Comparison of ENCODE assay signal across 9 mouse cellular contexts in genomic region chr11:5892151-5892591, GRCm38 (mm10). TPM values are rescaled to one million over a fixed set of nuclear protein-coding genes. Genes with fewer than 3 reads are reported as not detected.
DNase-seq lines count a peak whose midpoint lies in the region; ATAC-seq lines count a peak whose summit lies in the region.
"Had no signal": no experiment of that assay in that cellular context is flagged by ENCODE, and none has a peak within 500 bp of the region (broad histone marks: within the 10 kb centered on the region; RNA-seq: fewer than 3 reads in every experiment).

No protein-coding gene starts in this region.

- peak; percentile 82 for ATAC-seq in cerebellum, adult (ENCODE audit: insufficient number of reproducible peaks, low FRiP score, low TSS enrichment)
- peak; percentile 32; the same call in 1 of the 2 replicates for ATAC-seq in heart, embryonic 13.5 days (ENCODE audit: extremely low read depth, insufficient number of reproducible peaks, low FRiP score, low TSS enrichment)
- ATAC-seq in neural tube, embryonic 13.5 days (ENCODE audit: low read depth): no peak; the same call in 1 of the 2 replicates

- H3K9ac ChIP-seq in heart, embryonic 13.5 days: 0 out of 2 replicates have a peak overlapping the region, but pooled peaks have one; percentile 25
- H3K9ac ChIP-seq in neural tube, embryonic 13.5 days: no peak overlapping the region

- peaks cover 6% of the 10 kb centered on the region; the same call in 1 of the 2 replicates for H3K36me3 ChIP-seq in heart, embryonic 13.5 days
- no peaks in the 10 kb centered on the region for H3K36me3 ChIP-seq in neural tube, embryonic 13.5 days

- H3K27me3 ChIP-seq in heart, embryonic 13.5 days (replicated peaks): 0 out of 2 replicates have a peak, but pooled peaks cover 3% of the 10 kb centered on the region
- 0 out of 2 replicates have a peak, but pooled peaks cover under 1% of the 10 kb centered on the region for H3K27me3 ChIP-seq in neural tube, embryonic 13.5 days

- H3K4me1 ChIP-seq in heart, embryonic 13.5 days: peaks cover 97% of the 10 kb centered on the region
- peaks cover 54% of the 10 kb centered on the region for H3K4me1 ChIP-seq in neural tube, embryonic 13.5 days (replicated peaks)

- H3K4me2 ChIP-seq in heart, embryonic 13.5 days: peak overlapping the region; percentile 22
- H3K4me2 ChIP-seq in neural tube, embryonic 13.5 days: no peak overlapping the region

- intact Hi-C loops in left cerebral cortex, postnatal 10 days (cut with DNase I): no loop called here

- 10% methylated on average over 8 of the region's 8 CpGs for WGBS in heart, embryonic 13.5 days
- 48% methylated on average over 8 of the region's 8 CpGs for WGBS in neural tube, embryonic 13.5 days

- peak; percentile 53 to 60 for DNase-seq in B cell, adult 2 months
- DNase-seq in kidney, postnatal 36 days: peak; percentile 31 to 34
- DNase-seq in thymus, postnatal 10 days (ENCODE audit: low spot score in 2 of 2): no peak
- DNase-seq in left cerebral cortex, postnatal 10 days (ENCODE audit: extremely low spot score in 1 of 2, low spot score in 2 of 2): no peak
- DNase-seq in frontal cortex, adult 2 months (ENCODE audit: extremely low spot score in 1 of 2, low spot score in 1 of 2): no peak

- H3K4me3 ChIP-seq in heart, embryonic 13.5 days: no peak overlapping the region
- no peak overlapping the region for H3K4me3 ChIP-seq in neural tube, embryonic 13.5 days

- no peaks in the 10 kb centered on the region for H3K9me3 ChIP-seq in heart, embryonic 13.5 days
- H3K9me3 ChIP-seq in neural tube, embryonic 13.5 days: no peaks in the 10 kb centered on the region

- H3K27ac ChIP-seq in heart, embryonic 13.5 days (replicated peaks): peak overlapping the region; percentile 97
- peak overlapping the region; percentile 52 for H3K27ac ChIP-seq in neural tube, embryonic 13.5 days (replicated peaks)

RNA-seq across cellular contexts. Expression of gene Myl7, which starts 6.4 kb away (rescaled TPM):
- polyA plus RNA-seq in heart, embryonic 13.5 days (2015; fragmentation: Nextera tagmentation; extraction: Ambion mirVana): 4,508 and 5,229 TPM in 2 replicates
- polyA plus RNA-seq in neural tube, embryonic 13.5 days (2015; fragmentation: Nextera tagmentation; extraction: Ambion mirVana): 1.7 and 3.5 TPM in 2 replicates
- total RNA-seq in left cerebral cortex, postnatal 10 days (2021): not detected
- not detected in 2 replicates for polyA plus RNA-seq in frontal cortex, adult 2 months (2012; rRNA removed)
- total RNA-seq: hematopoietic stem cell, adult 5-6 weeks had no signal

RNA-seq across cellular contexts. Expression of gene Pold2, which starts 14.1 kb away (rescaled TPM):
- 109 and 127 TPM in 2 replicates for polyA plus RNA-seq in heart, embryonic 13.5 days (2015; fragmentation: Nextera tagmentation; extraction: Ambion mirVana)
- polyA plus RNA-seq in neural tube, embryonic 13.5 days (2015; fragmentation: Nextera tagmentation; extraction: Ambion mirVana): 52.2 and 59.0 TPM in 2 replicates
- total RNA-seq in left cerebral cortex, postnatal 10 days (2021): 10 to 100 TPM; 21.1 to 22.0 TPM
- polyA plus RNA-seq in frontal cortex, adult 2 months (2012; rRNA removed): 28.1 and 28.8 TPM in 2 replicates

RNA-seq across cellular contexts. Expression of gene Aebp1, which starts 30.4 kb away (rescaled TPM):
- 32.3 and 36.1 TPM in 2 replicates for polyA plus RNA-seq in heart, embryonic 13.5 days (2015; fragmentation: Nextera tagmentation; extraction: Ambion mirVana)
- 23.6 and 24.7 TPM in 2 replicates for polyA plus RNA-seq in neural tube, embryonic 13.5 days (2015; fragmentation: Nextera tagmentation; extraction: Ambion mirVana)
- total RNA-seq in left cerebral cortex, postnatal 10 days (2021): 10 to 100 TPM; 14.8 to 16.0 TPM
- 15.8 and 20.3 TPM in 2 replicates for polyA plus RNA-seq in frontal cortex, adult 2 months (2012; rRNA removed)

RNA-seq across cellular contexts. Expression of gene Polm, which starts 54.4 kb away (rescaled TPM):
- 5.8 and 6.9 TPM in 2 replicates for polyA plus RNA-seq in heart, embryonic 13.5 days (2015; fragmentation: Nextera tagmentation; extraction: Ambion mirVana)
- 5.0 and 5.4 TPM in 2 replicates for polyA plus RNA-seq in neural tube, embryonic 13.5 days (2015; fragmentation: Nextera tagmentation; extraction: Ambion mirVana)
- 1 to 10 TPM; 8.5 to 8.7 TPM for total RNA-seq in left cerebral cortex, postnatal 10 days (2021)
- polyA plus RNA-seq in frontal cortex, adult 2 months (2012; rRNA removed): 10.8 and 15.9 TPM in 2 replicates

RNA-seq across cellular contexts. Expression of gene Gck, which starts 57.7 kb away (rescaled TPM):
- polyA plus RNA-seq in heart, embryonic 13.5 days (2015; fragmentation: Nextera tagmentation; extraction: Ambion mirVana): 1.2 and 1.5 TPM in 2 replicates
- polyA plus RNA-seq in neural tube, embryonic 13.5 days (2015; fragmentation: Nextera tagmentation; extraction: Ambion mirVana): 3.0 and 3.3 TPM in 2 replicates
- total RNA-seq in left cerebral cortex, postnatal 10 days (2021): 1 to 10 TPM; 1.1 to 1.4 TPM
- polyA plus RNA-seq in frontal cortex, adult 2 months (2012; rRNA removed): 0.97 and 1.1 TPM in 2 replicates
- total RNA-seq: hematopoietic stem cell, adult 5-6 weeks had no signal

Comparison
In these comparisons a context has a peak if more than half of its experiments do, and no peak if none do; other contexts are left out.
1. DNase-seq: peak in B cell, adult 2 months (2 of 2) and kidney, postnatal 36 days (2 of 2); none in thymus, postnatal 10 days (0 of 2), left cerebral cortex, postnatal 10 days (0 of 2) and frontal cortex, adult 2 months (0 of 2).
2. RNA of gene Myl7, which starts 6.4 kb away (polyA plus RNA-seq): 4,508 to 5,229 TPM in heart, embryonic 13.5 days; 1.7 to 3.5 TPM in neural tube, embryonic 13.5 days and not detected in frontal cortex, adult 2 months; every median in the first group is over 1,000 times any median in the second.